Mouse (Mus musculus) forebrain, embryonic 16.5 days (tissue): ENCODE measurements at regions not wholly inside any gene's neighbourhood (a gene's known extent, or its start where the extent isn't known, plus 50 kb on each side); places are given as distances from the start of the nearest gene placed in this dataset.

ENCODE experiments used
- ATAC-seq: fragments of 200-750 bp; cut with Nextera tagmentation; 2 replicates; pipeline ENCODE4 v1.8.0; 2017; ENCODE audit warnings: mild to moderate bottlenecking, moderate library complexity
- H3K27ac ChIP-seq: fragments of 300-500 bp; sonication (generic); 2 replicates; pipeline ENCODE4 v1.5.1; 2014; ENCODE audit warnings: low read length, control low read depth
- H3K27me3 ChIP-seq: fragments of 300-500 bp; sonication (generic); replicated peaks from 2 replicates; pipeline ENCODE4 v1.6.1; 2014; ENCODE audit warnings: low read length; ENCODE audit not compliant: control insufficient read depth, insufficient read depth
- H3K36me3 ChIP-seq: fragments of 300-500 bp; sonication (generic); 2 replicates; pipeline ENCODE4 v1.6.1; 2014; ENCODE audit not compliant: control insufficient read depth, insufficient read depth
- H3K4me1 ChIP-seq: fragments of 300-500 bp; sonication (generic); replicated peaks from 2 replicates; pipeline ENCODE4 v1.6.1; 2014; ENCODE audit warnings: low read length; ENCODE audit not compliant: control insufficient read depth, insufficient read depth
- H3K4me2 ChIP-seq: fragments of 300-500 bp; sonication (generic); 2 replicates; pipeline ENCODE4 v1.6.1; 2014; ENCODE audit warnings: mild to moderate bottlenecking, low read length, control low read depth
- H3K4me3 ChIP-seq: fragments of 300-500 bp; sonication (generic); replicated peaks from 2 replicates; pipeline ENCODE4 v1.5.1; 2014; ENCODE audit warnings: mild to moderate bottlenecking, low read length, control low read depth
- H3K9ac ChIP-seq: fragments of 300-500 bp; sonication (generic); replicated peaks from 2 replicates; pipeline ENCODE4 v1.6.1; 2014; ENCODE audit warnings: low read depth, low read length, control low read depth
- H3K9me3 ChIP-seq: fragments of 300-500 bp; sonication (generic); 2 replicates; pipeline ENCODE4 v1.6.1; 2016; ENCODE audit warnings: low read length; ENCODE audit not compliant: control insufficient read depth
- WGBS: fragments of 180-500 bp; shearing (Covaris S2); extraction: QIAGEN DNeasy Blood & Tissue Kit; methylation state at CpG from one replicate; pipeline ENCODE4 v1.1.7; 2014; 5-methylcytosine and 5-hydroxymethylcytosine counted together

GRCm38 (mm10) chr3:49096118-49096517 is 661.0 kb downstream of the Pcdh18 start:
- Histone ChIP-seq H3K4me1 (no peaks in the 10 kb centered on the region), H3K36me3 (no peaks in the 10 kb centered on the region), H3K4me2 (no peak overlapping the region), H3K9me3 (no peaks in the 10 kb centered on the region), H3K9ac (no peak overlapping the region), H3K4me3 (no peak overlapping the region), H3K27me3 (no peaks in the 10 kb centered on the region), H3K27ac (no peak overlapping the region)
- 28% methylated on average over 4 of the region's 4 CpGs for WGBS
- no peak for ATAC-seq

GRCm38 (mm10) chr3:49093818-49094680 is 663.1 kb downstream of the Pcdh18 start:
- no peaks in the 10 kb centered on the region for H3K4me1 ChIP-seq
- ATAC-seq: peak; percentile 95
- no peak overlapping the region for H3K9ac ChIP-seq
- no peak overlapping the region for H3K4me2 ChIP-seq
- H3K9me3 ChIP-seq: no peaks in the 10 kb centered on the region
- H3K36me3 ChIP-seq: no peaks in the 10 kb centered on the region
- H3K27me3 ChIP-seq: no peaks in the 10 kb centered on the region
- H3K4me3 ChIP-seq: no peak overlapping the region
- WGBS: 25% methylated on average over 11 of the region's 11 CpGs
- H3K27ac ChIP-seq: no peak overlapping the region

- ATAC-seq: no peak
- H3K27ac ChIP-seq: no peak overlapping the region
- no peaks in the 10 kb centered on the region for H3K27me3 ChIP-seq
- no peaks in the 10 kb centered on the region for H3K4me1 ChIP-seq
- no peaks in the 10 kb centered on the region for H3K36me3 ChIP-seq
- no peak overlapping the region for H3K9ac ChIP-seq
- H3K4me3 ChIP-seq: no peak overlapping the region
- H3K9me3 ChIP-seq: no peaks in the 10 kb centered on the region
- no peak overlapping the region for H3K4me2 ChIP-seq
Measured at GRCm38 (mm10) chr3:49068801-49069200, 688.3 kb downstream of the Pcdh18 start.

- Histone ChIP-seq H3K4me1 (no peaks in the 10 kb centered on the region), H3K4me3 (no peak overlapping the region), H3K4me2 (no peak overlapping the region), H3K27ac (no peak overlapping the region), H3K9me3 (no peaks in the 10 kb centered on the region), H3K36me3 (no peaks in the 10 kb centered on the region), H3K9ac (no peak overlapping the region), H3K27me3 (no peaks in the 10 kb centered on the region)
- 77% methylated on average over 9 of the region's 9 CpGs for WGBS
- no peak for ATAC-seq
Measured at GRCm38 (mm10) chr3:49062081-49062480, 695.0 kb downstream of the Pcdh18 start.

GRCm38 (mm10) chr3:49032981-49033380 is 724.1 kb downstream of the Pcdh18 start:
- H3K4me2 ChIP-seq: no peak overlapping the region
- H3K4me3 ChIP-seq: no peak overlapping the region
- H3K27me3 ChIP-seq: no peaks in the 10 kb centered on the region
- 32% methylated on average over 5 of the region's 5 CpGs for WGBS
- H3K9me3 ChIP-seq: no peaks in the 10 kb centered on the region
- no peak overlapping the region for H3K27ac ChIP-seq
- no peak overlapping the region for H3K9ac ChIP-seq
- peak; percentile 97 for ATAC-seq
- H3K36me3 ChIP-seq: no peaks in the 10 kb centered on the region
- H3K4me1 ChIP-seq: no peaks in the 10 kb centered on the region

GRCm38 (mm10) chr3:49009211-49009967 is 747.7 kb downstream of the Pcdh18 start:
- no peaks in the 10 kb centered on the region for H3K9me3 ChIP-seq
- H3K4me3 ChIP-seq: no peak overlapping the region
- H3K4me2 ChIP-seq: no peak overlapping the region
- H3K27me3 ChIP-seq: no peaks in the 10 kb centered on the region
- H3K36me3 ChIP-seq: no peaks in the 10 kb centered on the region
- no peak overlapping the region for H3K27ac ChIP-seq
- WGBS: 68% methylated on average over 6 of the region's 6 CpGs
- peak; percentile 99 for ATAC-seq
- H3K9ac ChIP-seq: no peak overlapping the region
- H3K4me1 ChIP-seq: no peaks in the 10 kb centered on the region
